Mouse (Mus musculus): ENCODE results near the gene Fam13c.
"Not testable (repeated sequence)": the region's sequence is repeated elsewhere in the genome, so short reads cannot be mapped to it uniquely, and the experiment has no call there.

The Fam13c gene

GRCm38 (mm10) chr10:70439676-70440521 lies at the start of gene Fam13c:
Gene Fam13c (plus strand): TSS chr10:70440481.
- DNase-seq (ENCODE audit: low spot score): no peak

GRCm38 (mm10) chr10:70395900-70396299 lies 44.4 kb upstream of the Fam13c start:
- no peak for DNase-seq (ENCODE audit: low spot score)

- DNase-seq (ENCODE audit: low spot score): no peak
These were observed 42.1 kb upstream of the Fam13c start for GRCm38 (mm10) chr10:70398224-70398623.

- DNase-seq (ENCODE audit: low spot score): no peak
These were observed 38.3 kb upstream of the Fam13c start for GRCm38 (mm10) chr10:70402006-70402405.

GRCm38 (mm10) chr10:70402711-70403110 lies 37.6 kb upstream of the Fam13c start:
- no peak for DNase-seq (ENCODE audit: low spot score)

- no peak for DNase-seq (ENCODE audit: low spot score)
These were observed 22.3 kb upstream of the Fam13c start for GRCm38 (mm10) chr10:70417811-70418486.

- DNase-seq (ENCODE audit: low spot score): no peak
These were observed 20.7 kb upstream of the Fam13c start for GRCm38 (mm10) chr10:70419282-70420264.

GRCm38 (mm10) chr10:70426373-70426772 lies 13.9 kb upstream of the Fam13c start:
- no peak for DNase-seq (ENCODE audit: low spot score)

GRCm38 (mm10) chr10:70428121-70428662 lies 12.1 kb upstream of the Fam13c start:
- DNase-seq (ENCODE audit: low spot score): no peak

GRCm38 (mm10) chr10:70429341-70429740 lies 10.9 kb upstream of the Fam13c start:
- no peak for DNase-seq (ENCODE audit: low spot score)

GRCm38 (mm10) chr10:70433334-70433733 lies 6.9 kb upstream of the Fam13c start:
- no peak for DNase-seq (ENCODE audit: low spot score)

- not testable (repeated sequence) for DNase-seq (ENCODE audit: low spot score)
These were observed 6.5 kb upstream of the Fam13c start for GRCm38 (mm10) chr10:70433736-70434135.

GRCm38 (mm10) chr10:70436656-70437055 lies 3.6 kb upstream of the Fam13c start:
- DNase-seq (ENCODE audit: low spot score): no peak

- DNase-seq (ENCODE audit: low spot score): peak; percentile 4
These were observed 3.0 kb upstream of the Fam13c start for GRCm38 (mm10) chr10:70437289-70437688.

- peak; percentile 31 for DNase-seq (ENCODE audit: low spot score)
These were observed 569 bp downstream of the Fam13c start for GRCm38 (mm10) chr10:70440639-70441461.

GRCm38 (mm10) chr10:70442156-70442555 lies 1.9 kb downstream of the Fam13c start:
- DNase-seq (ENCODE audit: low spot score): no peak

- DNase-seq (ENCODE audit: low spot score): no peak
These were observed 2.3 kb downstream of the Fam13c start for GRCm38 (mm10) chr10:70442623-70443022.

- DNase-seq (ENCODE audit: low spot score): no peak
These were observed 7.5 kb downstream of the Fam13c start for GRCm38 (mm10) chr10:70447787-70448186.

GRCm38 (mm10) chr10:70449206-70449605 lies 8.9 kb downstream of the Fam13c start:
- DNase-seq (ENCODE audit: low spot score): no peak

- no peak for DNase-seq (ENCODE audit: low spot score)
These were observed 15.6 kb downstream of the Fam13c start for GRCm38 (mm10) chr10:70455886-70456305.
